Comparison of ENCODE assay signal across 31 mouse cellular contexts in the genomic region with DNA sequence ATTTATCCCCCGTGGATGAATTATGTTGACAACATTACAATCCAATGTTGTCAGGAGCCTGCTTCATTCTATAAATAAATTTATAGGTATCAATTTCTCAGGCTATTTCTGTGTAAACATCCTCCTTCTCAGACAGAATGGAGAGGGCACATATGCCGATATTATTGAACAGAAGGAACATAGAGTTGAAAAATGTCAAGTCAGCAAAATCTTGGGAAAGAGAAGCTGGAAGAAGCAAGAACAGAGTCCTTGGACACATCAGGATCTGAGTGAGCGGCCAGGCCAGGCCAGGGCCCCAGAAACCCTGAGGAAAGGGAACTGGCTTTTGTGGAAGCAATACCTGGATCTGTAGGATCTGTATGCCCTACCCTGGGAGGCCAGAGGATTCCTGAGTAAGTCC.
"Had no signal": no experiment of that assay in that cellular context is flagged by ENCODE, and none has a peak within 500 bp of the region (broad histone marks: within the 10 kb centered on the region; RNA-seq: fewer than 3 reads in every experiment).

No protein-coding gene starts in this region.

- H3K27ac ChIP-seq: limb, embryonic 12.5 days; limb, embryonic 13.5 days; limb, embryonic 15.5 days; liver, embryonic 12.5 days; liver, embryonic 13.5 days; liver, embryonic 14.5 days; liver, embryonic 15.5 days; lung, embryonic 15.5 days; macrophage; midbrain, embryonic 10.5 days; midbrain, embryonic 12.5 days; midbrain, embryonic 13.5 days; midbrain, embryonic 15.5 days; neural tube, embryonic 12.5 days; neural tube, embryonic 13.5 days had no signal

- H3K27me3 ChIP-seq: limb, embryonic 12.5 days; limb, embryonic 13.5 days; limb, embryonic 15.5 days; liver, embryonic 12.5 days; liver, embryonic 13.5 days; liver, embryonic 15.5 days; lung, embryonic 15.5 days; megakaryocyte, embryonic 14.5 days; midbrain, embryonic 12.5 days; midbrain, embryonic 13.5 days; midbrain, embryonic 15.5 days; neural tube, embryonic 12.5 days; neural tube, embryonic 13.5 days had no signal

- H3K9ac ChIP-seq: limb, embryonic 12.5 days; limb, embryonic 13.5 days; limb, embryonic 15.5 days; liver, embryonic 12.5 days; liver, embryonic 13.5 days; liver, embryonic 14.5 days; liver, embryonic 15.5 days; liver, postnatal 0 days; lung, embryonic 14.5 days; lung, embryonic 15.5 days; midbrain, embryonic 12.5 days; midbrain, embryonic 13.5 days; midbrain, embryonic 15.5 days; neural tube, embryonic 12.5 days; neural tube, embryonic 13.5 days had no signal

- H3K4me1 ChIP-seq: limb, embryonic 12.5 days; limb, embryonic 13.5 days; limb, embryonic 15.5 days; liver, embryonic 12.5 days; liver, embryonic 13.5 days; liver, embryonic 15.5 days; lung, embryonic 15.5 days; midbrain, embryonic 10.5 days; midbrain, embryonic 12.5 days; midbrain, embryonic 13.5 days; midbrain, embryonic 15.5 days; neural tube, embryonic 12.5 days; neural tube, embryonic 13.5 days had no signal

- H3K9me3 ChIP-seq: limb, embryonic 12.5 days; limb, embryonic 13.5 days; limb, embryonic 15.5 days; liver, embryonic 12.5 days; liver, embryonic 13.5 days; liver, embryonic 15.5 days; lung, embryonic 15.5 days; midbrain, embryonic 10.5 days; midbrain, embryonic 12.5 days; midbrain, embryonic 13.5 days; midbrain, embryonic 15.5 days; neural tube, embryonic 12.5 days; neural tube, embryonic 13.5 days had no signal

- H3K36me3 ChIP-seq: limb, embryonic 12.5 days; limb, embryonic 13.5 days; limb, embryonic 15.5 days; liver, embryonic 12.5 days; liver, embryonic 13.5 days; liver, embryonic 15.5 days; lung, embryonic 15.5 days; midbrain, embryonic 10.5 days; midbrain, embryonic 12.5 days; midbrain, embryonic 13.5 days; midbrain, embryonic 15.5 days; neural tube, embryonic 12.5 days; neural tube, embryonic 13.5 days had no signal

- H3K4me2 ChIP-seq: limb, embryonic 12.5 days; limb, embryonic 13.5 days; limb, embryonic 15.5 days; liver, embryonic 11.5 days; liver, embryonic 12.5 days; liver, embryonic 13.5 days; liver, embryonic 15.5 days; lung, embryonic 14.5 days; lung, embryonic 15.5 days; midbrain, embryonic 11.5 days; midbrain, embryonic 12.5 days; midbrain, embryonic 13.5 days; midbrain, embryonic 15.5 days; neural tube, embryonic 12.5 days; neural tube, embryonic 13.5 days had no signal

- H3K4me3 ChIP-seq: limb, embryonic 12.5 days; limb, embryonic 13.5 days; limb, embryonic 15.5 days; liver, embryonic 12.5 days; liver, embryonic 13.5 days; liver, embryonic 15.5 days; lung, embryonic 15.5 days; megakaryocyte, embryonic 14.5 days; midbrain, embryonic 10.5 days; midbrain, embryonic 12.5 days; midbrain, embryonic 13.5 days; midbrain, embryonic 15.5 days; myocyte; neural tube, embryonic 12.5 days; neural tube, embryonic 13.5 days had no signal

- ATAC-seq: liver, embryonic 12.5 days; liver, postnatal 0 days; lung, postnatal 0 days; midbrain, embryonic 13.5 days; midbrain, embryonic 15.5 days; midbrain, embryonic 16.5 days had no signal

- DNase-seq: left cerebral cortex, postnatal 4 days; liver, embryonic 13.5 days; liver, postnatal 0 days; lung, adult 18-20 months; lung, adult 2 months; lung, embryonic 14.5 days; lung, postnatal 10 days; lung, postnatal 14 days; lung, postnatal 36 days; lung, postnatal 4 days; midbrain, embryonic 14.5 days had no signal
